Comparison of ENCODE assay signal across 13 mouse cellular contexts in genomic region chr12:100425028-100425427, GRCm38 (mm10).
"Had no signal": no experiment of that assay in that cellular context is flagged by ENCODE, and none has a peak within 500 bp of the region (broad histone marks: within the 10 kb centered on the region; RNA-seq: fewer than 3 reads in every experiment).

No protein-coding gene starts in this region.

- H3K4me3 ChIP-seq: limb, embryonic 12.5 days; limb, embryonic 15.5 days; liver, embryonic 13.5 days; megakaryocyte, embryonic 14.5 days; midbrain, embryonic 10.5 days; midbrain, embryonic 13.5 days; myocyte; neural tube, embryonic 13.5 days; stomach, embryonic 15.5 days had no signal

- H3K36me3 ChIP-seq: limb, embryonic 12.5 days; limb, embryonic 15.5 days; liver, embryonic 13.5 days; midbrain, embryonic 10.5 days; midbrain, embryonic 13.5 days; neural tube, embryonic 13.5 days; stomach, embryonic 15.5 days had no signal

- H3K27ac ChIP-seq: kidney, postnatal 0 days; limb, embryonic 15.5 days; liver, embryonic 13.5 days; midbrain, embryonic 10.5 days; midbrain, embryonic 13.5 days; neural tube, embryonic 13.5 days; stomach, embryonic 15.5 days had no signal

- DNase-seq: liver, embryonic 13.5 days; lung, adult 2 months; spleen, adult 18-20 months; thymus, postnatal 25 days had no signal
